Mouse (Mus musculus) CD4-positive, CD25-positive, alpha-beta regulatory T cell, adult 2 months (primary cell): ENCODE data around the gene Slc24a4.

Experiments used
- DNase-seq: peaks from one replicate; pipeline ENCODE4 v3.0.0-alpha.2; 2012; ENCODE audit warnings: low read depth, low spot score

Gene Slc24a4

GRCm38 (mm10) chr12:102308457-102309011, 180.0 kb downstream of the Slc24a4 start:
- DNase-seq, result peak; percentile 77

- DNase-seq, result no peak
Observed at GRCm38 (mm10) chr12:102309099-102309799, 180.7 kb downstream of the Slc24a4 start.

GRCm38 (mm10) chr12:102309800-102310195, 181.3 kb downstream of the Slc24a4 start:
- no peak for DNase-seq

- no peak for DNase-seq
Observed at GRCm38 (mm10) chr12:102310261-102310660, 181.7 kb downstream of the Slc24a4 start.

GRCm38 (mm10) chr12:102311454-102311853, 182.9 kb downstream of the Slc24a4 start:
- no peak for DNase-seq
